8 mouse cellular contexts compared by ENCODE assay signal in the genomic region with DNA sequence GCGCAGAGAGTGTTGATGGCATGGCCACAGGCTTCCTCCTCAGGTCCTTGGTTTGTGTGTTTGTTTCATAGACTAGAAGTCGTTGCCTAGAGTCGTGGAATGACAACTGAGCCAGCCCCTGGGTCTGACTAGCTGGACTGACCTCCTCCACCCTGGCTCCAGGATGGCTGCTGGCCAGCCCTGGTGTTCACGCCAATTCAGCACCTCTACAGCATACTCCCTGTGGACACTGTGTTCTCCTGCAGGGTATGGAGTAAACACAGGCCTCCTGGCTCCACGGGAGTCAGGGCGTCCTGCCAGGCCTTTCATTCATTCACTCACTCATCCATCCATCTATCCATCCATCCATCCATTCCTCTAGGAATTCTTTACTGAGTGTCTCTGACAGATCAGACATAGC. TPM values are rescaled to one million over a fixed set of nuclear protein-coding genes. Genes with fewer than 3 reads are reported as not detected.
DNase-seq lines count a peak whose midpoint lies in the region.

No protein-coding gene starts in this region.

- no peaks in the 10 kb centered on the region for H3K27me3 ChIP-seq in heart, embryonic 10.5 days (ENCODE audit: insufficient read depth, poor library complexity, severe bottlenecking)

- H3K4me3 ChIP-seq in heart, embryonic 10.5 days: no peak overlapping the region

- peak overlapping the region; percentile 77 for H3K27ac ChIP-seq in heart, embryonic 10.5 days

- no peaks in the 10 kb centered on the region for H3K36me3 ChIP-seq in heart, embryonic 10.5 days

- peak; percentile 21 for DNase-seq in layer of hippocampus, adult 11-12 months (ENCODE audit: low spot score)
- no peak for DNase-seq in layer of hippocampus, adult 9-10 months (ENCODE audit: low spot score)
- peak; percentile 85 for DNase-seq in adrenal gland, postnatal 10 days
- no peak for DNase-seq in heart, embryonic 10.5 days (ENCODE audit: low spot score)
- peak; percentile 94 for DNase-seq in kidney, postnatal 14 days
- peak; percentile 91 for DNase-seq in skeletal muscle tissue, adult 2 months (ENCODE audit: low read depth, low spot score)
- DNase-seq in left cerebral cortex, adult 9 months (ENCODE audit: low spot score in 2 of 2): no peak
- no peak for DNase-seq in embryo, embryonic 9.5 days (ENCODE audit: extremely low spot score)

- H3K4me1 ChIP-seq in heart, embryonic 10.5 days: peaks cover 35% of the 10 kb centered on the region

- no peaks in the 10 kb centered on the region for H3K9me3 ChIP-seq in heart, embryonic 10.5 days

- WGBS in heart, embryonic 10.5 days: 58% methylated on average over 6 of the region's 6 CpGs

RNA-seq across cellular contexts. Expression of a gene that starts 22.9 kb away (rescaled TPM):
- 10 to 100 TPM; 51.9 to 95.0 TPM for total RNA-seq in adrenal gland, postnatal 10 days (2021)
- polyA plus RNA-seq in heart, embryonic 10.5 days (2016; fragmentation: Nextera tagmentation; extraction: Ambion mirVana): 0.93 and 1.3 TPM in 2 replicates

RNA-seq across cellular contexts. Expression of a gene that starts 46.7 kb away (rescaled TPM):
- total RNA-seq in adrenal gland, postnatal 10 days (2021): 10 to 100 TPM; 14.8 to 42.1 TPM
- polyA plus RNA-seq in heart, embryonic 10.5 days (2016; fragmentation: Nextera tagmentation; extraction: Ambion mirVana): 7.9 and 11.5 TPM in 2 replicates

Comparison
In these comparisons a context has a peak if more than half of its experiments do, and no peak if none do; other contexts are left out.
1. DNase-seq: peak in layer of hippocampus, adult 11-12 months (single experiment), adrenal gland, postnatal 10 days (single experiment), kidney, postnatal 14 days (single experiment) and skeletal muscle tissue, adult 2 months (single experiment); none in layer of hippocampus, adult 9-10 months (single experiment), heart, embryonic 10.5 days (single experiment), left cerebral cortex, adult 9 months (0 of 2) and embryo, embryonic 9.5 days (single experiment).